Mouse (Mus musculus) right cerebral cortex, postnatal 25 days (tissue): Measurements from ENCODE around the gene Vdr.

Experiments used
- DNase-seq: peaks from one replicate; pipeline ENCODE4 v3.0.0; 2022

Vdr gene

DNA sequence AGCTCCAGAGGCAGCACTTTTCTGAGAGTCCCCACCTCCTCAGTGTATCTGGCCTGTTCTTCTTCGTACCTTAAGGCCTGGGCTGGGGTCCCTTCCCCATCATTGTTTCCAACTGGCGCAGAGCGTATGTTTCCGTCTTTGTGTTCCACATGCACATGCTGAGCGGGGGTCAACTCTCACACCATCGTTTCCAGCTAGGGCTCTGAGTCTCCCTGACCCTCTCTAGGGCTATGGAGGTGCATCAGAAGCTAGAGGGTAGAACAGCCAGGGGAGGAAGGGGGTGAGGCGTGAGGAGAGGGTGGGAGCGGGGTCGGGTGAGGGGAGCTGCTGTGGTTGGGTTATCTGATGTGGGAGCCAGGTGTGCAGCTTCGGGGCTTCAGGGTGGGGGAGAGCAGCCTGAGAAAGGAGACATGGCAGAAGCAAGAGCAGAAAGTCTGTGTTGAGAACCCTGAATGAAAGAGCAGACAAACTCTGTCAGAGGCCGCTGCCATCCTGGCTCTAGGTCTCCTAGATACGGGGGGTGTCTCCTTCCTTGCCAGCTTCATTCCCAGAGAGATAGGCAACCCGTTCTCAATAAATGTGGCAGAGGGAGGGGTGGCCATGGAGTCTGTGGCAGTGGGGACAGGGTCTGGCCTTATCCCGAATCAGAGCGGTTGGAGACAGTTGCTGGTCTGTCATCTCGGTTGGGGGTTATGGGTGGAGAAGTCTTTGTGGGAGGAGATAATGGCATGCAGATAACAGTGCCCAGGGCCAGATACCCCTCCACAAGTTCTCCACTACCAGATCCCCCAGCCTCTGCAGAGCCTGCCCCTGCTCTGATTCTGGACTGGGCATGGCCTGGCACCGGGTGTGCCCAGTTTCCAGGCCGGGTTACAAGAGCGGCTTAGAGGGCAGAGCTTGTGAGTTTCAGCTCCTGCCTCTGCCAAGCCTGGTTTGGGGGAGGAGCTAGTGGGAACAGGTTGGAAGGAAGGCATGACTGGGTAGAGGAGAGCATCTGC lies 66.1 kb downstream of the Vdr start, which contains the start of gene Hdac7:
Gene Hdac7, minus strand, starts transcription at position 466 of the 998 bp plus-strand sequence.
- DNase-seq = no peak

DNA sequence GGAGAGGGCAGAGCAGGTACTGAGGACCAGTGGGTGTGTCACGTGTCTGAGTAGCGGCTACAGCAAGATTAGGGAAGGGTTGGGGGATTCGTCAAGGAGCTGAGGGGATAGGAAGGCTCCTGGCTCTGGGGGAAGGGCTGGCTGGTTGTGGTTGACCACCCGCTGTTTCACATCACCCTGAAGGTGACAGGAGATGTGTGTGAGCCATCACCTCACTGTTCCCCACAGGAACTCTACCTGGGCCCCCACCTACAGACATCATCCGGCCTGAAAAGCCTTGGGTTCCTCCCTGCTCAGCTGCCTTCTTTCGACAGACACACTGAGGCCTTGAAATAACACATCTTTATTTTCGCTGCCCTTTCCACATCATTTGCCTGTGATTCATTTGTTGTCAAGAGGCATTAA lies 67.2 kb downstream of the Vdr start:
- DNase-seq = no peak

DNA sequence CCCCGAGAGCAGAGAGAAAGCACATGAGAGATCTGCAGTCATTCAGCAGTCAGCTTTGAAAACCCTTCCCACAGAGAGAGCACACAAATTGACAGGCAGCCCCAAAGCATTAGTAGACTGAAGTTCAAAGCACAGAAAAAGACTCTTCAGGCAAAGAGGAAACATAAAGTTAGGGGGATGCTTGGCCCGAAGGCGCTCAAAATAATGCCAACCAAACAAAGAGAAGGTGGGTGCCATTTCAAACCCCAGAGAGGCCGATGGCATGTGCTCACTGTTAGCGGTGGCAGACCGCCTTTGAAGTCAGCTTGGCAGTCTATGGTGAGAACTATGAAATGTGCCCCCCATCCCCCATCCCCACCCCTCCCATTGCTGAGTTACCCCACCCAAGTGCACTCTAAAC lies 68.4 kb downstream of the Vdr start:
- no peak for DNase-seq

DNA sequence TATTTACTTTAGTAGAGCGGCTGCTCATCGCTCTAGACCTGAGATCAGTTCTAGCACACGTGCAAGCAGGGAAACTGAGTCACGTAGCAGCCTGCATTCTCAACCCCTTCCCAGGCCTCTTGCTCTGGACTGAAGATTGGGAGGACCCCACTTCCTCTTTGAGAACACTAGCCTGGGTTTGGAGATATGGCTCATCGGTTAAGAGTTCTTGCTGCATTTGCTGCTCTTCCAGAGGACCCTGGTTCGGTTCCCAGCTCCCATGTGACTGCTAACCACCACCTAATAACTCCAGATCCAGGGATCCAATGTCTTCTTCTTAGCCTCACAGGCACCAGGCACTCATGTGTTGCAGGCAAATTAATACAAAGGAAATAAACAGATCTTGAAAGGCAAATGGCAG lies 69.0 kb downstream of the Vdr start:
- DNase-seq = no peak

DNA sequence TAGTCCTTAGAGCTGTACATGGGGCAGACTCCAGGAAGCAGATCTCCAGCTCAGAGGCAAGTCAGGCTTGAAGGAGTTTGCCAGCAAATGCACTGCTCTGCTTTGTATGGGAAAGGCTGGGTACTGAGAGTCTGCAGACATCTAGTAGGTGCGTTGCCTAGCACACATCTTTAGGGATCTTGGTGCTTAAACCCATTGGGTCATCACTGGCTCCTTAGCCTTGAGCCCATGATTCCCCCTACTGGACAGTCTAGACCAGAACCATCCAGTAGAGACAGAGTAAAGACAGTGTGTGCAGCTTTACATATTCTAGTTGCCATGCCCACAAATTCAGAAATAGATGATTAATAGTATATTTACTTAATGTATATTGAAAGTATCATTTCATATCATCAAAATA lies 69.6 kb downstream of the Vdr start:
- DNase-seq = no peak

DNA sequence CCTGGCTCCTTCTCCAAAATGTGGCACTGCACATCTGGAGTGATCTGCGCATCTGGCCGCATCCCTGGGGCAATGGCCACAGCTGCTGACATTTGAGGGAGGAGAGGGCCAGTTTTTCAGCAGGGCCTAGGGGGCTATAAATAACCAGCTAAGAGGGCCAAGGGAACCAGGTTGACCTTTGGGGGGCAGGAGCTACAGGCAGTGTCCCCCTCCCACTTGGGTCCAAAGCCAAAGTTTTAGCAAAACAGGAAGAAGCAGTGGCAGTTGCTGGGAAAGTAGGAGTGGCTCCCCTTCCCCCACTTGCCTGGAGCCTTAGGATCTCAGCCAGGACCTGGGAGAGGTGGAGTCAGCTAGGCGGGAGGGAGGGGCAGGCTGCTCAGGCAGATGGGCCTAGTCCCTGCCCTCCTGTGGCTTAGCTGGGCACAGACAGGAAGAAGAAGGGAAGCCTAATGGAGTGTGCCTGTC lies 70.4 kb downstream of the Vdr start:
- no peak for DNase-seq

DNA sequence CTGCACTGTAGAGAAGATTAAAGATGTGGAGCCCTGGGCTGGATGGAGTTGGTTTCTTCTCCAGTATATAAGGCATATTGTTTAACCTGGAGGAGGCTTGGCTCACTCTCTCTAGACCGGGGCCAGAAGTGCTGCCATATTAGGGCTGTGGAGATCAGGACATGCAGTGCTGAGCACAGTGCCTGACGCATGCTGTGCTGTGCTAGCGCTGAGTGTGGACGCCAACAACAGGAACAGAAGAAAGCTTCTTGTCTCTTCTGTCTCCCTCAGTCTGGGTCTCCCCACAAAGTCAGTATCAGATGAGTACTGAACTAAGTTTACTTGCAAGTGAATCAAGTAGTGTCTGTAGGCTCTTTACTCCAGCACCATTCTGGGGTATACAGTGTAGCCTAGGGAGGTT lies 71.0 kb downstream of the Vdr start:
- DNase-seq = no peak

DNA sequence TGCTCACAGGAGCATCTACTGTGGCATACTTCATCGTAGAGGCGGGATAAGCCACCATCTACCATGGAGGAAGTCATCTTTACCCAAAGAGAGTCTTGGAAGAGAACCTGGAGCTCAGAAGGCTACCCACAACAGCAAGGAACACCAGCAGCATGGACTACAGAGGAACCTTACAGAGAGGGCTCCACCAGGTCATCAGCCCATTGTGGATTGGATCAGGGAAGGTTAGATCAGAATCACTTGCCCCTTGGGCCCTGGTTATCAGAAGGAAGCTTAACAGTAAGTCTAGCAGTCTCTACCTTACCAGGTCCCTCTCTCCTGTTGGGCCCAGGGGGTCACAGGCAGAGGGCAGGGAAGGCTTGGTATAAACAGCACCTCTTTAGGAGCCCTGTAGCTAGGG lies 71.4 kb downstream of the Vdr start:
- DNase-seq = no peak

DNA sequence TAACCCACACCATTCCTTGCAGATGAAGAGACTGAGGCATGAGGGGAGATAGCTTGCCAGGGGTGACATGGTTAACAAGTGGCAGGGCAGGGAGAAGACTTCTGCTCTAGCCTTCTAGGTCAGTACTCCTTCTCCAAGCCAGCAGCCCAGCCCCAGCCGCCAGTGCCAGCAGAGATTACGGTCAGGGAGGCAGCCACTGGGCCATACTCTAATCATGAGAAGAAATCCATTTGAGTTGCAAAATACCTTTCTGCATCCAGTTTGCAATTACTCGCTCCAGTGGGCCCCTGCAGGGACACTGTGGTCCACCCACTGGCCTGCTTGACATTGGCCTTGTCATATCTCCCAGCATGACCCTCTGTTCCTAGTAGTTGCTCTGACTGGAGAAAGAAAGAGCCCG lies 72.0 kb downstream of the Vdr start:
- no peak for DNase-seq

DNA sequence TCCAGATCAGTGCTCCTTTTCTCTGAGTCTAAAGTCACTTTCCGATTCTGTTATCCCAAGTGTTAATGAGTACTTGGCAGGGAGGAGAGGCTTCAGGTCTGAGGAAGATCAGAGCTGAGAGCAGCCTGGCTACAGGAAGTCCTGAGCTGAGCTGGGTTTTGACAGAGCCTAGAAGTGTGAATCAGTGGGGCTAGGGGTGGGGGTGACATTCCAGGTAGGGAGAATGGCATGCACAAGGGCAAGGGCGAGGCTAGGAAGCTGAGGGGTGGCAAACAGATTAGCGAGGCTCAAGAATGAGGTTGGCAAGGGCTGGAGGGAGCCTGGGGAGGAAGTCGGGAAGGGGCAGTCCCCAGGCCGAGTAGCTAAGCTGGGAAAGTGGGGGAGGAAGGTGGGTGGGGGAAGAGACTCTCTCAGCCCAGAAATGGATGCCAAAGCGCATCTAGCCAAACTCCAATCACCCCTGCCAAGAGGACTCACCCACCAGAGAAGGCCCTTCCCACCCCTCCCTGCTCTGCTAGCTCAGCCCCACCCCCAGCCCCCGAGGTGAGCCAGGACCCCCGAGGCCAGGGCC lies 72.9 kb downstream of the Vdr start:
- DNase-seq = no peak

DNA sequence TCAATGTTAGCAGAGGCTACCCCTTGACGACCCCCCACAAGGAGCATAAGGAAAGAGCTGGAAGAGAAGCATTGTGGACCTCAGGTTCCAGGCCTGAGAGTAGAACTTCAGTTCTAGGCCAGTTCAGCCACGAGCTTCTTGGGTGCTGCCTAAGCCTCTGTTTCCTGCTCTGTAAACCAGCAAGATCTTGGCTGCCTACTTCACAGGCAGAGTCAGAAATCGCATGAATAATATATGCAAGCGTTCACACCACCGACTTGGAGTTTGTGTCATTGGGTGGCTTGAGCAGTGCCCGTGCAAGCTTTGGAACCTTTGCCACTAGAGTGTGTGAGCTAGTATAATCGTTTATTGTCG lies 73.6 kb downstream of the Vdr start:
- no peak for DNase-seq

DNA sequence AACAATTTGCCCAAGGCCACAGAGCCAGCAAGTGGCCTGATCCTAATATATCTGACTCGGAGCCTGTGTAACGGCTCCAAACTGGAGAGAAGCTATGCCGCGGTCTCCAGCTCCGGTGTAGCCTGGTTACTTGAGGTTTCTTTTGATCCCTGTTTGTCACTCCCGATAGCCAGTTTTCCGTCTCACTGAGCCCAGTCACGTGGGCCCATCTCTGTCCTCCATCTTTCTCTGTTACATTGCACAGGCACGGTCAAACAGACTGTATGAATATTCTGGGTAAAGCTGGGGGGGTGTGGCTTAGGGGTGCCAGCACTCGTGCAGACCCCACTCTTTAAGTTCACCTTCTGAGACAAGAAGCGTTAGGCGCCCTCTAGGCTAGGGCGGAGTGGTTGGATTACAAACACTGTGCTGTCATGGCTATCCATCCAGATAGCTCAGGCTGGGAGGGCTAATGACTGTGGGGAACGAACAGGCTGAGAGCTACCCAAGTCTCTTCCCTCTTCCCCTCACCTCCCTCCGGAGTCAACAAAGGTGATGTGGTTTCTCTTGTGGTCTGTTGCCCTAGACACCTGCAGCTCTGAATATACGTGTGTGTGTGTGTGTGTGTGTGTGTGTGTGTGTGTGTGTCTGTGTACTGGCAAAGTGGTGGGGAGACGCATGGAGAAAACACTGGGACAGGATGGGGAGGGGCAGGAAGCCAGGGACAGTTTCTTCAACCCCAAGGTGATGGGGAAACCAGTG lies 74.1 kb downstream of the Vdr start:
- no peak for DNase-seq

DNA sequence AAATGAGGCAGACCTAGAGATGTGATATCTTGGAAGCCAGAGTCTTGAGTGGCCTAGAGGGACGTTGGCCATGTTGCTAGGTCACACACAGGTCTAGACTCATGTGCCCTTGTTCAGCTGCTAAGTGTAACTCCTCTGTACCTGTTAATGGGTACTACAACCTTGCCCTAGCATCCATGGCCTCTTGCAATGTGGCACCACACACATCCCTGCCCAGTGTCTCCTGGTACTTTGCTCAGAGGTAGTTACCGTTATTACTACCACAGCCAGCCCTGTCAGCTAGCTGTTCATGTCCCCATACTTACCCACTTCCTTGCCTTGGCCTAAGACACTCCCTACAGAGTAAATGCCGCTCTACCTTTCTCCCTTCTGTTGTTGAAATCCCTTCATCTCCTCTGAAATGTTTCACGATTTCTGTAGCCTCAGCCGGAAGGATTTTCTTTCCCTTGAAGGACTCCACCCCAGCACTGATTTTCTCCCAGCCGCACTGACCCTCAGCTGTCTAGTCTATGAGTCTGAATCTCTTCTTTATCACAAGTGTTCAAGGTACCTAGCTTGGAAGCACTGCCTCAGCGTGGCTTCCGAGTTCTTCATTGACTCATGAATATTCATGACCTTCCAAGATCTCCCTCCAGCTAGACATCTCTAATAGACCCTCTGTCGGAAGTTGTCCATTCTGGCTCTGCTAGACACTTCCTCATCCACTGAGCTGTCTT lies 77.5 kb downstream of the Vdr start:
- no peak for DNase-seq

DNA sequence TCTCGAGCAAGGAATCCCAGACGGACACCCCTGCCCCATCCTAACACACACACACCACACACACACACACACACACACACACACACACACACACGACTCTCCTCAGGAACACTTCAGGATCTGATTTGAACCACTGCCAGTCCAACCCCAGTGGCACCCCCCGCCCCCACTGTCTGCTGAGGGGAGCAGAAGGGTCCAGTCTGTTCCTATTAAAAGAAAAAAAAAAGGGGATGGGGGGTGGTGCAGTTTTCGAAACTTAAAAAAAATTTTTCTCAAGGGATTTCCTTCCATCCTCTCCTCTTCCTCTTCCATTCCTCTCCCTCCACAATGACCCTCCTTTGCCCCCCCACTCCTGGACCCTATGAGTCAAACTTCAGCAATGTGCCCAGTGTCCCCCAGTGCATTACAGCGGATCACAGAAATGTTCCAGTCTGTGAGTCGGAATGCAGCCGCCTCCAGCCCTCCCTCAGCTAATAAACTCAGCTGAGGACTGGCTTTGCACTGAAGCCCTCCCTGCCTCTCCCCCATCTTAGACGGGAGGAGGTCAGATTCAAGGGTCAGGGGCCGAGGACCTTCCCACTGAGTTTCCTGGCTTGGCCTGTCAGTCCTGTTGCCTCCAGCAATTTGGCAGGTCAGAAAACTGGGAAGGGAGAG lies 78.3 kb downstream of the Vdr start:
- DNase-seq = no peak

DNA sequence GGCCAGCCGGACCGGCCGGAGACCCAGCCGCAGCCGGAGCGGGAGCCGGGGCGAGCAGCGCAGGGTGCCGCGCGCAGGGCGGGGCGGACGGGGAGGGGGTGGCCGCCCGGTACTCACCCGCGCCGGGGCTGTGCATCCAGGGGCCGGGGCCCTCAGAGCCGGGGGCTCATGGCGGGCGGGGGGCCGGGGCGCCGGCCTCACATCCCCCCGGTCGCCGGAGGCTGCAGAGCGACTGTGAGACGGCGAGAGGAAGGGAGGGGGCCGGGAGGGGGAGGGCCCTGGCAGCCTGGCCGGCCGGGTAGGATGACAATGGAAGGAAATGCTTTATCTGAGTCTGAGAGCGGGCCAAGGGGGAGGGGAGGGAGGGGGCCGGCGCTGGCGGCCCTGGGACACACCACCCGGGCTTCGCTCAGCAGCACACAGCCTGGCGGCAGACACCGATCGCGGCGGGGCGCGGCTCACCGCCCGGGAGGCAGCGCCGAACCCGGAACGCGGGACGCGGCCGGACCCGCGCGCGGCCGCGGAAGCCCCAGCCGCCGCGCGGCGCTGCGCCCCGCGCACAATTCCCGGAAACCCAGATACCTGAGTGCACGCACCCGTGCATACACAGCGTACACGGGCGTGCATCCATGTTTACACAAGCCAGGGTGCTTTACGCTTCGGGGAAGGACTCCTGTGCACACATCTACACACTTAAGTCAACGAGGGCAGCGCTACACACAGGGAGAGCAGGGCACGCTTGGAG lies 79.0 kb downstream of the Vdr start:
- peak; percentile 70 for DNase-seq

DNA sequence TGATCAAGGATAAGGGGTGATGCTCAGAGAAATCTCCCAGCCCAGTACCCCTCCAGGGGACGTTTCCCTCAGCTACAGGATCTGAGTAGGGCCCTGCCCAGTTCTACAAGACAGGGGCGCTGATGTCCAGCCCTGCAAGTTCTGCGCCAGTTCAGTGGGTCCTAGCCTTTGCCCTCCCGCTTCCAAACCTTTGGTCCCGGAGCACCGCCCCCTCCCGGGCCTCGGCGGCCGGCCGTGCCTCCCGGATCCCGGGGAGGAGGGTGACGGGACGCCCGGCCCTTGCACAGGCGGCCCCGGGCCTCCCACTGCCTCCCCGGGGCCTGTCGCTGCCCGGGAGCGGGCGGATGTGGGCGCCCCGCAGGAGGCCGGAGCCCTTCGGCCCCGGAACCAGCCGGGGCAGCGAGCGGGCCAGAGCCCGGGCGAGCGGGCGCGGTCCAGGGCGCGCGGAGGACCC lies 79.6 kb downstream of the Vdr start:
- DNase-seq = peak; percentile 61

DNA sequence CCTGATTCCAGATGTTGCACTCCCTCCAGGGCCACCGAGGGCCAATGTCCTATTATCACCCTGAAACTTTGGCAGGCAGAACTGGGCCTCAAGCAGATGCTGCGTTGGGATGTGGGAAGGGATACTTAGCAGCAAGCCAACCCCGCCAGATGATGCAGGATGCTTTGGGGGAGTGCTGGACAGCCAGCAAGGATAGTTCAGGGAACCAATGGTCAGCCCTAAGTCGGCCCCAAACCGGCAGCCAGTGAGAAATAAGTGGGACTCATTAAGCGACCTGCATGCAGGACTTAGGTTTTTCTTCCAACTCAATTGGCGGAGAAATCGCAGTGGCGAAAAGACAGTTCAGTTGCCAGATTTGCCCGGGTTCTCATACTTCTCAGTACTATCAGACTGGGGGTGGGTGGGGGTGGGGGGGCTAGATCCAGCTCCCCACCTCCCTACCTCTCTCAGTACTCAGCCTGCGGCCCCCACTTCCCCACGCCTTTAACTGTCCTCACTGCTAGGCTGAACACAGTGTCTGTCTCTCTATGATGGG lies 80.1 kb downstream of the Vdr start:
- no peak for DNase-seq

DNA sequence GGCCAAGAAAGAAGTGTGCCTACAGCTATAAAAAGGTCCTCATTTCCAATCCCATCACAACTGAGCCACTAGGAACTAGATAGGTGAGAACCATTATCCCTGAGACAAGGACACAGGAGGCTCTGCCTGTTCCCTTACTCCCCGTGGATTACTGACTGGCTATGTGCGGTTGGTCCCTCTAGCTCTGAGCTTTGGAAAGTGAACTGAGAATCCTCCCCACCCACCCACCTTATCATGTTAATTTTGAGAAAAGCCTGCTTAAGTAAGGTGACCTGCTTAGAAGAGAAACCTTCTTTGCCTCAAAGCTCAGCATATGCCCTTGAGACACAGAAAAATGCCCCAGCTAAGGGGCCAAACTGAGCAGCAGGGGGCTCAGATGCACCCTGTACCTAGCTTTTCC lies 81.0 kb downstream of the Vdr start:
- no peak for DNase-seq

DNA sequence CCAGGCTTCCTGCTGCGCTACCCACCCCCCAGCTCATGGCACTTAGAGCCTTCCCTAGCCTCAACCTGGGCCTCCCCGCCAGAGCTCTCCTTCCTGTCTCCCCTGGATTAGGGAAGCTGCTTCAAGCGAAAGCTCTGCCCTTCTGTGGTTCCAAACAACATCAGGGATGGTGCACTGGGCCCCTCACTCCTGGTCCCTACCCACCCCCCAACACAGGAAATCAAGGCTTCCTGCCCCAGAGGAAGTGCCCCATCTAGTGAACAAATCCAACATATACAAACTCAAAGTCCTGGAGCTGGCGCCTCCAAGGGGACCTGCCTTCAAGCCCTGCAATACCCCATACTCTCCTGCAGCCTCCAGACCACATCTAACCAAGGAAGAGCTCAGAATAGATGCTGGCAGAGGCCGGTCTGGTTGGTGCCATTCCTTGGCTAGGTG lies 81.5 kb downstream of the Vdr start:
- no peak for DNase-seq

DNA sequence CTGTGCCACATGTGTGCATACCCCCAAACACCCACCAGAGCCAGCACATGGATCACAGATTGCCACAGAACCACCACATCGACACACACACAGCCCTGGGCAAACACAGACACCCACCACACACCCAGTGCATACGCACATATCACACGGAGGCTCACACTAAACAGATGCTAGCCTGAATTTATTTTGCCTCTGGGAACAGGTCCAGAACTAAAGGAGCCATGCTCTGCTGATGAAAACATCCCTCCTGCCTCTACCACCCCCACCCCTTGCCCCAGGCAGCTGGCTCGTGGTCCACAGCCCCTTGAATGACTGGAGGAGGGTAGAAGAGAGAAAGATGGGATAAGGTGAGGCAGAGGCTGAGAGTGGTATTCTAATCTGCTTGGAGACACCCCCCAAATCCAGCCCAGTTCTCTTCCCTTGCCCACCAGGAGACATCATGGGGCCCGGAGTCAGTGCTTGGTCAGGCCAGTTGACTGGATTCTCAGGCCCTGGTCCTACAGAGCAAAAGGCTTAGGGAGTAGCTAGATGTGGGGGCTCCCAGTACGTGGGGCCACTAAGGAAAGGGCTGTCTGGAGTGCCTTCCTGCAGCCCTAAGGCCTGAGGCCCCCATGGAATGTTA lies 82.1 kb downstream of the Vdr start:
- peak; percentile 59 for DNase-seq

DNA sequence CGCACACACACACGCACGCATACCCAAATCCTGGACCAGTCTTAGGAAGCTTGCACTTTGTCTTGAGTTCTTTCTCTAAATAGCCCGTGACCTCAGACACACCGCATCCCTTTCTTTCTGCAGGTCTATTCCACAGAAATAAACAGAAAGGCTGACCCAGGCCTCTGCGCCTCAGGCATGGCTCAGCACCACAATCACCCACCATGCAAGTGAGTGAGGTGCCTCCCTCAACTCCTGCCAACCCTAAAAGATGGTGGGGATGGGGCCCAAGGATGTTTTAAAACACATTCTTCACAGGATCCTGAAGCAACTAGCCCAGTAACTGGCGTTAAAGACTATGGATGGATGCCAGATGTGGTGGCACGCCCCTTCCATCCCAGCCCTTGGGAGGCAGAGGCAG lies 83.0 kb downstream of the Vdr start:
- DNase-seq = no peak
